Mouse (Mus musculus) midbrain, embryonic 16.5 days (tissue): Measurements from ENCODE around the gene Actl6b. TPM values are rescaled to one million over a fixed set of nuclear protein-coding genes. Genes with fewer than 3 reads are reported as not detected.

Source experiments
- ATAC-seq: fragments of 200-750 bp; cut with Nextera tagmentation; 2 replicates; pipeline ENCODE4 v1.8.0; 2017; ENCODE audit warnings: moderate TSS enrichment
- H3K27ac ChIP-seq: fragments of 300-500 bp; sonication (generic); 2 replicates; pipeline ENCODE4 v1.5.1; 2014; ENCODE audit warnings: mild to moderate bottlenecking, low read length, mixed read lengths
- H3K27me3 ChIP-seq: fragments of 300-500 bp; sonication (generic); 2 replicates; pipeline ENCODE4 v1.6.1; 2014; ENCODE audit warnings: low read depth, low read length, mixed read lengths; ENCODE audit not compliant: control insufficient read depth, insufficient read depth
- H3K36me3 ChIP-seq: fragments of 300-500 bp; sonication (generic); 2 replicates; pipeline ENCODE4 v1.6.1; 2014; ENCODE audit warnings: mild to moderate bottlenecking, low read length, moderate library complexity, mixed read lengths; ENCODE audit not compliant: control insufficient read depth, insufficient read depth
- H3K4me1 ChIP-seq: fragments of 300-500 bp; sonication (generic); 2 replicates; pipeline ENCODE4 v1.6.1; 2014; ENCODE audit warnings: mild to moderate bottlenecking, low read length, mixed read lengths; ENCODE audit not compliant: control insufficient read depth, insufficient read depth
- H3K4me2 ChIP-seq: fragments of 300-500 bp; sonication (generic); 2 replicates; pipeline ENCODE4 v1.6.1; 2014; ENCODE audit warnings: mild to moderate bottlenecking, low read length, mixed read lengths
- H3K4me3 ChIP-seq: fragments of 300-500 bp; sonication (generic); 2 replicates; pipeline ENCODE4 v1.5.1; 2014; ENCODE audit warnings: low read depth, mild to moderate bottlenecking, low read length, moderate library complexity, mixed read lengths
- H3K9ac ChIP-seq: fragments of 300-500 bp; sonication (generic); 2 replicates; pipeline ENCODE4 v1.6.1; 2014; ENCODE audit warnings: low read depth, low read length, mixed read lengths
- H3K9me3 ChIP-seq: fragments of 300-500 bp; sonication (generic); replicated peaks from 2 replicates; pipeline ENCODE4 v1.6.1; 2014; ENCODE audit warnings: mild to moderate bottlenecking, low read length, mixed read lengths; ENCODE audit not compliant: control insufficient read depth, poor library complexity, severe bottlenecking
- WGBS: fragments of 180-500 bp; shearing (Covaris S2); extraction: QIAGEN DNeasy Blood & Tissue Kit; methylation state at CpG from one replicate; pipeline ENCODE4 v1.1.7; 2014; 5-methylcytosine and 5-hydroxymethylcytosine counted together
- polyA plus RNA-seq: library from polyadenylated mRNA; unstranded; fragments of >200 nt; fragmentation: Nextera tagmentation; extraction: Ambion mirVana; gene quantifications from 2 replicates; pipeline ENCODE4 v1.2.1, GENCODE M21; 2015

Actl6b gene
- polyA plus RNA-seq, 1 experiment from 2014 or later: 326 TPM

DNA sequence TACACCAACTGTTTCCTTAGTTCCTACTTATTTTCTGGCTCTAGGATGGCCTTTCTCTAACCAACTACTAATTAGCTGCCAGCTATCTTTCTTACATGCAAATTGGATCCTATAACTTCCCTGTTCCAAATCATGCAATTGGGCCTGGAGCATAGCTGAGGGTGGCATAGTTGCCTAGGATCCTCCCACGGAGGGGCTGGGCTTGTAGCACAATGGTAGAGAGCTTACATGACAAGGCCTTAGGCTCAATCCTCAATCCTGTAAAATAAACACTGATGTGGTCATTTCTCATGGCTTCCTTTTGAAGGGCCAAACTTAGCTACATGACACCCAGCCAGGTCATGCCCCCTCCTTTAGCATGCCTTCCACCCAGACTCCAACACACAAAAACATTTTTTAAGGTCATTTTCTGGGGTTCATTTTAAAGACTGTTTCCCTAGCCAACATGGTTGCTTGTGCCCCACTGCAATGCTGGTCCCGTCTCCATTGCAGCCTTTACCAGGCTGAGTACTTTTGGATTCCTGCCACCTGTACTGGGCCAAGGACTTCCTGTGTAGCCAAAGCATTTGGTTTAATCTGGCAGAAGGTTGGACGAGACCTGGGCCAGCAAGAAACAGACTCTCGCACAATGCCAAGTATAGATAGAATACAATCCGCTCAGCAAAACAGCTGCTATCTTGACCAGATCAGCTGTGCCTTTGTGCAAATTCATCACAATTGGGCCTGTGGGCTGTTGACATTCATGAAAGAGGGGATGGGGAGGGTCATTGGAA is 11.4 kb upstream of the Actl6b start:
- no peaks in the 10 kb centered on the region for H3K36me3 ChIP-seq
- no peak overlapping the region for H3K9ac ChIP-seq
- H3K4me3 ChIP-seq: no peak overlapping the region
- no peaks in the 10 kb centered on the region for H3K9me3 ChIP-seq
- ATAC-seq: no peak
- H3K27ac ChIP-seq: no peak overlapping the region
- H3K4me1 ChIP-seq: no peaks in the 10 kb centered on the region; the same call in 1 of the 2 replicates
- no peaks in the 10 kb centered on the region for H3K27me3 ChIP-seq
- WGBS: 74% methylated on average over 5 of the region's 5 CpGs
- H3K4me2 ChIP-seq: no peak overlapping the region

DNA sequence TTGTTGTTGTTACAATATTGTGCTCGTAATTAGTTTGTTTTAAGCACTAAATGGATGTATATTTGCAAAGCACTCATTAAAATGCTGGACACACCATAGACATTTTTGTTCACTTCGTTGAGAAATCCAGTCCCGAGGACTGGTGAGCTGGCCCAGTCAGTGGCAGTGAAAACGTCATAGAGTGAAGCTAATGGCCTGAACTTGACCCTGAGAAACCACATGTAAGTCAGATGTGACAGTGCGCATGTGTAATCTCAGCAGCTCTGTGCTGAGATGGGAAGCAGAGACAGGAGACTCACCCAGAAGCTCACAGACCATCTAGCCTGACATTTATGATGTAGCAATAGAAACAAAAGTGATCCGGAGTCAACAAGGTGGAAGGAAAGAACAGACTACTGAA is 8.4 kb upstream of the Actl6b start:
- Histone ChIP-seq H3K36me3 (no peaks in the 10 kb centered on the region), H3K4me1 (no peaks in the 10 kb centered on the region), H3K9ac (no peak overlapping the region), H3K4me2 (no peak overlapping the region), H3K9me3 (no peaks in the 10 kb centered on the region), H3K4me3 (no peak overlapping the region), H3K27ac (no peak overlapping the region), H3K27me3 (no peaks in the 10 kb centered on the region)
- ATAC-seq: no peak
- 69% methylated on average over 6 of the region's 6 CpGs for WGBS

GRCm38 (mm10) chr5:137545596-137545995 is 7.7 kb upstream of the Actl6b start:
- no peak overlapping the region for H3K4me2 ChIP-seq
- no peak overlapping the region for H3K27ac ChIP-seq
- H3K27me3 ChIP-seq: no peaks in the 10 kb centered on the region
- H3K36me3 ChIP-seq: no peaks in the 10 kb centered on the region
- no peak overlapping the region for H3K4me3 ChIP-seq
- H3K9me3 ChIP-seq: no peaks in the 10 kb centered on the region
- no peak for ATAC-seq
- H3K4me1 ChIP-seq: no peaks in the 10 kb centered on the region
- H3K9ac ChIP-seq: no peak overlapping the region
- WGBS: 71% methylated on average over 4 of the region's 4 CpGs

DNA sequence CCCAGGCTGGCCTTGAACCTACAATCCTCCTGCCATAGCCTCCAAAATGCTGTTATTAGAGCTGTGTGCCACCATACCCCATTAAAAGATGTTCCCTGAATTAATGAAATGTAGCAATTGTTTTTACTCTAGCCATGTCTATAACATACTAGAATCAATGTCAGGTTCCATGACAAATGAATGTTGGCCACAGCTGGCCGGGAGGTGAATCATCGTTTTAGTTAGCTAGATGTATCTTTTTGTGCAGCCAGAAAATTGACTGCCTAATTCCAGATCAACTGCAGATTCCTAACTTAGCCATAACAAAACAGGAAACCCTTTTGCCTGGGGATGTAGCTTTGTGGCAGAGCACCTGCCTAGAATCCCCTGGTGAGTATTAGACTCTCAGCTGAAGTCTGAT is 3.5 kb upstream of the Actl6b start:
- H3K9me3 ChIP-seq: no peaks in the 10 kb centered on the region
- peaks cover 9% of the 10 kb centered on the region for H3K4me1 ChIP-seq
- H3K9ac ChIP-seq: no peak overlapping the region
- H3K4me3 ChIP-seq: no peak overlapping the region
- no peaks in the 10 kb centered on the region for H3K27me3 ChIP-seq
- H3K36me3 ChIP-seq: no peaks in the 10 kb centered on the region
- 89% methylated on average over 2 of the region's 2 CpGs for WGBS
- no peak overlapping the region for H3K27ac ChIP-seq
- no peak for ATAC-seq
- H3K4me2 ChIP-seq: no peak overlapping the region

GRCm38 (mm10) chr5:137551119-137551518 is 2.2 kb upstream of the Actl6b start:
- no peaks in the 10 kb centered on the region for H3K36me3 ChIP-seq
- ATAC-seq: no peak
- H3K4me3 ChIP-seq: no peak overlapping the region
- no peaks in the 10 kb centered on the region for H3K27me3 ChIP-seq
- WGBS: 68% methylated on average over 5 of the region's 5 CpGs
- peaks cover 19% of the 10 kb centered on the region for H3K4me1 ChIP-seq
- H3K4me2 ChIP-seq: no peak overlapping the region
- H3K9me3 ChIP-seq: no peaks in the 10 kb centered on the region
- H3K27ac ChIP-seq: no peak overlapping the region
- no peak overlapping the region for H3K9ac ChIP-seq

- H3K36me3 ChIP-seq: no peaks in the 10 kb centered on the region
- peak overlapping the region; percentile 84 for H3K4me3 ChIP-seq
- peak overlapping the region; percentile 96 for H3K4me2 ChIP-seq
- no peaks in the 10 kb centered on the region for H3K9me3 ChIP-seq
- H3K27ac ChIP-seq: peak overlapping the region; percentile 72
- no peaks in the 10 kb centered on the region for H3K27me3 ChIP-seq
- peak; percentile 59; the same call in 1 of the 2 replicates for ATAC-seq
- peak overlapping the region; percentile 91 for H3K9ac ChIP-seq
- 25% methylated on average over 6 of the region's 6 CpGs for WGBS
- H3K4me1 ChIP-seq: peaks cover 19% of the 10 kb centered on the region
Measured at GRCm38 (mm10) chr5:137553000-137553399, 317 bp upstream of the Actl6b start.

- peak overlapping the region; percentile 96 for H3K4me2 ChIP-seq
- peak; percentile 53; the same call in 1 of the 2 replicates for ATAC-seq
- peaks cover 19% of the 10 kb centered on the region for H3K4me1 ChIP-seq
- 48% methylated on average over 11 of the region's 11 CpGs for WGBS
- H3K4me3 ChIP-seq: peak overlapping the region; percentile 84
- H3K9me3 ChIP-seq: no peaks in the 10 kb centered on the region
- H3K9ac ChIP-seq: peak overlapping the region; percentile 91
- no peaks in the 10 kb centered on the region for H3K27me3 ChIP-seq
- H3K36me3 ChIP-seq: no peaks in the 10 kb centered on the region
- peak overlapping the region; percentile 72 for H3K27ac ChIP-seq
Measured at GRCm38 (mm10) chr5:137553898-137554297, 581 bp downstream of the Actl6b start.

- Histone ChIP-seq H3K4me3 (no peak overlapping the region), H3K4me1 (no peaks in the 10 kb centered on the region), H3K9ac (no peak overlapping the region), H3K4me2 (no peak overlapping the region), H3K27me3 (no peaks in the 10 kb centered on the region), H3K9me3 (no peaks in the 10 kb centered on the region), H3K27ac (no peak overlapping the region), H3K36me3 (peaks cover 17% of the 10 kb centered on the region)
- WGBS: 56% methylated on average over 6 of the region's 6 CpGs
- ATAC-seq: no peak
Measured at GRCm38 (mm10) chr5:137561556-137561955, 8.2 kb downstream of the Actl6b start.

DNA sequence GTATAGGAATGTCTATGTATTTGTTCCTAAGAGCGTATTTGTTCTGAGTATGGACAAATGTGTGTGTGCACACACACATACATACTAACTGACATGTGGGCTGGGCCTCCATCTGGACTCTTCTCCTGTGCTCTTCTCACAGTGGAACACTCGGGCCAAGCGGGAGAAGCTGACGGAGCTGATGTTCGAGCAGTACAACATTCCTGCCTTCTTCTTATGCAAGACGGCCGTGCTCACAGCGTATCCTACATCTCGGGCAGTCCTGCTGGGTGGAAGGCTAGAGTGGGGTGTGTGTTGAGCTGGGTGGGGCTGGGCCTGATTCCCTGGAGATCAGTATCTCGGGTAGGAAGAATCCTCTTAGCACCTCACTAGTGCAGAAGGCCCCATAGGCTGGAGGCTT is 9.6 kb downstream of the Actl6b start:
- no peak overlapping the region for H3K4me3 ChIP-seq
- 82% methylated on average over 10 of the region's 10 CpGs for WGBS
- no peaks in the 10 kb centered on the region for H3K27me3 ChIP-seq
- H3K9ac ChIP-seq: no peak overlapping the region
- ATAC-seq: no peak
- no peaks in the 10 kb centered on the region for H3K9me3 ChIP-seq
- no peak overlapping the region for H3K4me2 ChIP-seq
- H3K36me3 ChIP-seq: peaks cover 21% of the 10 kb centered on the region
- no peak overlapping the region for H3K27ac ChIP-seq
- no peaks in the 10 kb centered on the region for H3K4me1 ChIP-seq
